Mouse (Mus musculus) hindbrain, postnatal 0 days (tissue): Measurements from ENCODE around the gene Bod1l. TPM values are rescaled to one million over a fixed set of nuclear protein-coding genes. Genes with fewer than 3 reads are reported as not detected.

Experiments used
- ATAC-seq: fragments of 200-750 bp; cut with Nextera tagmentation; 2 replicates; pipeline ENCODE4 v1.8.0; 2017; ENCODE audit warnings: mild to moderate bottlenecking, moderate TSS enrichment, moderate library complexity
- DNase-seq: peaks from one replicate; pipeline ENCODE4 v3.0.0-alpha.2; 2015; ENCODE audit warnings: low spot score
- H3K27ac ChIP-seq: fragments of 300-500 bp; sonication (generic); 2 replicates; pipeline ENCODE4 v1.5.1; 2014; ENCODE audit warnings: mild to moderate bottlenecking
- H3K27me3 ChIP-seq: fragments of 300-500 bp; sonication (generic); 2 replicates; pipeline ENCODE4 v1.6.1; 2014; ENCODE audit warnings: low read length, mixed read lengths; ENCODE audit not compliant: insufficient read depth
- H3K36me3 ChIP-seq: fragments of 300-500 bp; sonication (generic); 2 replicates; pipeline ENCODE4 v1.6.1; 2014; ENCODE audit warnings: low read length, mixed read lengths; ENCODE audit not compliant: insufficient read depth
- H3K4me1 ChIP-seq: fragments of 300-500 bp; sonication (generic); 2 replicates; pipeline ENCODE4 v1.6.1; 2014; ENCODE audit warnings: antibody characterized with exemption, low read length, mixed read lengths; ENCODE audit not compliant: insufficient read depth
- H3K4me2 ChIP-seq: fragments of 300-500 bp; sonication (generic); 2 replicates; pipeline ENCODE4 v1.6.1; 2014; ENCODE audit warnings: low read depth, mild to moderate bottlenecking, low read length, moderate library complexity, mixed read lengths
- H3K4me3 ChIP-seq: fragments of 300-500 bp; sonication (generic); 2 replicates; pipeline ENCODE4 v1.5.1; 2014; ENCODE audit warnings: low read length
- H3K9ac ChIP-seq: fragments of 300-500 bp; sonication (generic); replicated peaks from 2 replicates; pipeline ENCODE4 v1.6.1; 2014; ENCODE audit warnings: mild to moderate bottlenecking, low read length, moderate library complexity, mixed read lengths
- H3K9me3 ChIP-seq: fragments of 300-500 bp; sonication (generic); 2 replicates; pipeline ENCODE4 v1.6.1; 2016; ENCODE audit warnings: low read length, mixed read lengths
- CTCF ChIP-seq: IDR thresholded peaks from 2 replicates; pipeline ENCODE4 v1.5.1; 2016; ENCODE audit warnings: antibody characterized with exemption, control low read depth, low read depth
- WGBS: fragments of 180-500 bp; shearing (Covaris S2); extraction: QIAGEN DNeasy Blood & Tissue Kit; methylation state at CpG from one replicate; pipeline ENCODE4 v1.1.7; 2014; 5-methylcytosine and 5-hydroxymethylcytosine counted together
- polyA plus RNA-seq: library from polyadenylated mRNA; unstranded; fragments of >200 nt; fragmentation: Nextera tagmentation; extraction: Ambion mirVana; gene quantifications from 2 replicates; pipeline ENCODE4 v1.2.1, GENCODE M21; 2015
- total RNA-seq: library from RNA; depleted of rRNA; stranded (reverse); fragments of >200 nt; gene quantifications from 2 replicates; pipeline ENCODE4 v1.2.3, GENCODE M21; 2014

The Bod1l gene
- total and polyA plus RNA-seq, 2 experiments from 2014 or later = 14.0 to 29.5 TPM

- WGBS = 1% methylated on average over 23 of the region's 23 CpGs
- ATAC-seq = no peak
- no peak overlapping the region for H3K4me2 ChIP-seq
- H3K4me3 ChIP-seq = no peak overlapping the region
- H3K9ac ChIP-seq = no peak overlapping the region
- DNase-seq = no peak
- no peak for TF ChIP-seq CTCF
- no peaks in the 10 kb centered on the region for H3K9me3 ChIP-seq
- peaks cover 86% of the 10 kb centered on the region for H3K27me3 ChIP-seq
- H3K27ac ChIP-seq = no peak overlapping the region
- H3K4me1 ChIP-seq = no peaks in the 10 kb centered on the region
- H3K36me3 ChIP-seq = no peaks in the 10 kb centered on the region
These were observed 88.6 kb downstream of the Bod1l start for GRCm38 (mm10) chr5:41755373-41755960.

- peak overlapping the region; percentile 17; the same call in 1 of the 2 replicates for H3K4me2 ChIP-seq
- no peak for TF ChIP-seq CTCF
- under 1% methylated on average over 16 of the region's 16 CpGs for WGBS
- peaks cover 87% of the 10 kb centered on the region for H3K27me3 ChIP-seq
- DNase-seq = no peak
- no peak overlapping the region for H3K27ac ChIP-seq
- H3K4me3 ChIP-seq = no peak overlapping the region
- no peak for ATAC-seq
- H3K9me3 ChIP-seq = no peaks in the 10 kb centered on the region
- no peaks in the 10 kb centered on the region for H3K36me3 ChIP-seq
- H3K9ac ChIP-seq = no peak overlapping the region
- H3K4me1 ChIP-seq = no peaks in the 10 kb centered on the region
These were observed 89.3 kb downstream of the Bod1l start for GRCm38 (mm10) chr5:41754836-41755235.

- no peak for ATAC-seq
- no peak overlapping the region for H3K27ac ChIP-seq
- H3K4me1 ChIP-seq = no peaks in the 10 kb centered on the region
- no peak overlapping the region for H3K4me3 ChIP-seq
- peak overlapping the region; percentile 17; the same call in 1 of the 2 replicates for H3K4me2 ChIP-seq
- peaks cover 89% of the 10 kb centered on the region for H3K27me3 ChIP-seq
- H3K9ac ChIP-seq = no peak overlapping the region
- TF ChIP-seq CTCF = no peak
- no peak for DNase-seq
- under 1% methylated on average over 17 of the region's 17 CpGs for whole genome bisulfite sequencing
- no peaks in the 10 kb centered on the region for H3K9me3 ChIP-seq
- no peaks in the 10 kb centered on the region for H3K36me3 ChIP-seq
These were observed 89.8 kb downstream of the Bod1l start for GRCm38 (mm10) chr5:41754226-41754775.

GRCm38 (mm10) chr5:41752721-41753120 lies 91.4 kb downstream of the Bod1l start:
- ATAC-seq (no peak), DNase-seq (no peak)
- no peaks in the 10 kb centered on the region for H3K4me1 ChIP-seq
- H3K9ac ChIP-seq = no peak overlapping the region
- no peak for TF ChIP-seq CTCF
- H3K27me3 ChIP-seq = peaks cover 90% of the 10 kb centered on the region
- no peak overlapping the region for H3K27ac ChIP-seq
- no peaks in the 10 kb centered on the region for H3K9me3 ChIP-seq
- H3K36me3 ChIP-seq = no peaks in the 10 kb centered on the region
- no peak overlapping the region for H3K4me3 ChIP-seq
- no peak overlapping the region for H3K4me2 ChIP-seq
- WGBS = 18% methylated on average over 4 of the region's 4 CpGs

GRCm38 (mm10) chr5:41744898-41745780 lies 99.0 kb downstream of the Bod1l start:
- H3K4me2 ChIP-seq = no peak overlapping the region
- H3K9me3 ChIP-seq = no peaks in the 10 kb centered on the region
- no peaks in the 10 kb centered on the region for H3K4me1 ChIP-seq
- H3K4me3 ChIP-seq = no peak overlapping the region
- no peak for TF ChIP-seq CTCF
- ATAC-seq = 0 out of 2 replicates have a peak, but pooled peaks have one; percentile 29
- no peak for DNase-seq
- H3K36me3 ChIP-seq = no peaks in the 10 kb centered on the region
- no peak overlapping the region for H3K27ac ChIP-seq
- WGBS = 5% methylated on average over 12 of the region's 15 CpGs
- H3K27me3 ChIP-seq = peaks cover 61% of the 10 kb centered on the region
- H3K9ac ChIP-seq = no peak overlapping the region

- no peak for DNase-seq
- Histone ChIP-seq H3K9me3 (no peaks in the 10 kb centered on the region), H3K4me1 (no peaks in the 10 kb centered on the region), H3K27ac (no peak overlapping the region), H3K36me3 (no peaks in the 10 kb centered on the region), H3K27me3 (peaks cover 52% of the 10 kb centered on the region), H3K9ac (no peak overlapping the region), H3K4me2 (no peak overlapping the region), H3K4me3 (no peak overlapping the region)
- ATAC-seq = no peak
- WGBS = 12% methylated on average over 7 of the region's 7 CpGs
- 0 out of 2 replicates have a peak, but pooled peaks have one; percentile 6 for TF ChIP-seq CTCF
These were observed 99.9 kb downstream of the Bod1l start for GRCm38 (mm10) chr5:41744234-41744633.
